Mouse (Mus musculus) cerebellum, adult 2 months (tissue): ENCODE measurements around the gene H2al1j.
"Not testable (repeated sequence)": the region's sequence is repeated elsewhere in the genome, so short reads cannot be mapped to it uniquely, and the experiment has no call there.

ENCODE experiments used
- CTCF ChIP-seq: fragments of 200-500 bp; IDR thresholded peaks from 2 replicates; pipeline ENCODE4 v1.5.1; 2011; ENCODE audit warnings: low read depth, mild to moderate bottlenecking, control low read depth, low read length, moderate library complexity, borderline replicate concordance; ENCODE audit not compliant: insufficient read depth
- POLR2A ChIP-seq: fragments of 200-500 bp; IDR thresholded peaks from 2 replicates; pipeline ENCODE4 v1.6.1; 2011; ENCODE audit warnings: low read length, control low read depth, borderline replicate concordance; ENCODE audit not compliant: insufficient read depth

DNA sequence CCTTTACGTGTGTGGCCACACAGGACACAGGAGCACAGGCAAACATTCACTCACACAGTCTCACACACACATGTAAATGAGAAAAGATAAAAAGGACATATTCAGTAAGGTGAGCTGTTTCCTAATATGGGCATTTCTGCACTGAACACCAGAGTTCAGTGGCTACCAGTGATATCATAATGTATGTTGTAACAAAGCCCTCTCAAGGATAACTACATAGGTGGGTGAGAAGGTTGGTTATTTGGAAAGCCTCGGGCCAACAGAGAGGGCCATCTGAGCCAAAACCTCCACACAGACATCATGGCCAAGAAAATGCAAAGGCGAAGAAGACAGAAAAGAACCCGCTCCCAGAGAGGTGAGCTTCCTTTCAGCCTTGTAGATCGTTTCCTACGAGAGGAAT lies 22.3 kb upstream of the H2al1j start, which contains the start of gene H2al1c:
- not testable (repeated sequence) for TF ChIP-seq CTCF, POLR2A
